Mouse (Mus musculus) hindbrain, postnatal 0 days (tissue): ENCODE measurements around the gene 1110012L19Rik. TPM values are rescaled to one million over a fixed set of nuclear protein-coding genes. Genes with fewer than 3 reads are reported as not detected.
"Not testable (repeated sequence)": the region's sequence is repeated elsewhere in the genome, so short reads cannot be mapped to it uniquely, and the experiment has no call there.

Source experiments
- ATAC-seq: fragments of 200-750 bp; cut with Nextera tagmentation; 2 replicates; pipeline ENCODE4 v1.8.0; 2017; ENCODE audit warnings: mild to moderate bottlenecking, moderate TSS enrichment, moderate library complexity
- DNase-seq: peaks from one replicate; pipeline ENCODE4 v3.0.0-alpha.2; 2015; ENCODE audit warnings: low spot score
- H3K27ac ChIP-seq: fragments of 300-500 bp; sonication (generic); 2 replicates; pipeline ENCODE4 v1.5.1; 2014; ENCODE audit warnings: mild to moderate bottlenecking
- H3K27me3 ChIP-seq: fragments of 300-500 bp; sonication (generic); 2 replicates; pipeline ENCODE4 v1.6.1; 2014; ENCODE audit warnings: low read length, mixed read lengths; ENCODE audit not compliant: insufficient read depth
- H3K36me3 ChIP-seq: fragments of 300-500 bp; sonication (generic); 2 replicates; pipeline ENCODE4 v1.6.1; 2014; ENCODE audit warnings: low read length, mixed read lengths; ENCODE audit not compliant: insufficient read depth
- H3K4me1 ChIP-seq: fragments of 300-500 bp; sonication (generic); 2 replicates; pipeline ENCODE4 v1.6.1; 2014; ENCODE audit warnings: antibody characterized with exemption, low read length, mixed read lengths; ENCODE audit not compliant: insufficient read depth
- H3K4me2 ChIP-seq: fragments of 300-500 bp; sonication (generic); 2 replicates; pipeline ENCODE4 v1.6.1; 2014; ENCODE audit warnings: low read depth, mild to moderate bottlenecking, low read length, moderate library complexity, mixed read lengths
- H3K4me3 ChIP-seq: fragments of 300-500 bp; sonication (generic); 2 replicates; pipeline ENCODE4 v1.5.1; 2014; ENCODE audit warnings: low read length
- H3K9ac ChIP-seq: fragments of 300-500 bp; sonication (generic); replicated peaks from 2 replicates; pipeline ENCODE4 v1.6.1; 2014; ENCODE audit warnings: mild to moderate bottlenecking, low read length, moderate library complexity, mixed read lengths
- H3K9me3 ChIP-seq: fragments of 300-500 bp; sonication (generic); 2 replicates; pipeline ENCODE4 v1.6.1; 2016; ENCODE audit warnings: low read length, mixed read lengths
- CTCF ChIP-seq: IDR thresholded peaks from 2 replicates; pipeline ENCODE4 v1.5.1; 2016; ENCODE audit warnings: antibody characterized with exemption, control low read depth, low read depth
- WGBS: fragments of 180-500 bp; shearing (Covaris S2); extraction: QIAGEN DNeasy Blood & Tissue Kit; methylation state at CpG from one replicate; pipeline ENCODE4 v1.1.7; 2014; 5-methylcytosine and 5-hydroxymethylcytosine counted together
- polyA plus RNA-seq: library from polyadenylated mRNA; unstranded; fragments of >200 nt; fragmentation: Nextera tagmentation; extraction: Ambion mirVana; gene quantifications from 2 replicates; pipeline ENCODE4 v1.2.1, GENCODE M21; 2015
- total RNA-seq: library from RNA; depleted of rRNA; stranded (reverse); fragments of >200 nt; gene quantifications from 2 replicates; pipeline ENCODE4 v1.2.3, GENCODE M21; 2014; rRNA removed

The 1110012L19Rik gene
- total RNA-seq: 15.1 and 15.7 TPM in 2 replicates
- 40.5 and 42.0 TPM in 2 replicates for polyA plus RNA-seq

DNA sequence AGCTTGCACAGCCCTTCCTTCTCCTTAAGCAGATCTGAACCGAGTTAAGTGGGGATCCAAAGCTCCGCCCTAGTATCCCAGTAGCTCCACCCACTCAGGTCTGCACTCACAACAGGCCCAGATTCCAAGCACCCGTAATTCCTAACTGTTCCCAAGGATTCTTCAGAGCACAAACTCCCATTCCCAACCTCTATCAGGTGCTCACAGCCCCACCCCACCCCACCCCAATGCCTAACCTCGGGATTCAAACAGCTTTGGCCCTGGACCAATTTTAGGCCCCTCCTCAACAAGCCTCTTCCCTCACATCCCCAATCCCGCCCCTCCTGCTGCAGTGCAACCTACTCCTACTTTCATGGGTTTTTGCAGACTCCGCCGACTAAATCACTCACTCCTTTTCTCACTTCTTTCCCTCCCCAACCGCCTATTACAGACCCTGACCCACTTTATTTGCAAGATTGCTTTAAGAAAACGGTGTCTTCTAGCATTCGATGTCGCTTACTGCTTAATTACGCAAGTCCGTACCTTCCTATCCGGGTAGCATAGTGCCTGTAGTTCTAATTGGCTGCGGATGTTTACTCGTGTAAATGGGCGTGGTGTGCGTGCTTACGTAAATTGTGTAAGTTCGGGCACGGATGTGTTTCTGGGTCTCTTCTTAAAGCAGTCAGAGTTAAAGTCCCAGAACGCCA, at the start of gene 1110012L19Rik:
Gene 1110012L19Rik (plus strand): TSS at position 602 of the 686 bp plus-strand sequence.
- peak within 1 kb of the TSS; percentile 47 for H3K4me3 ChIP-seq
- H3K4me2 ChIP-seq: peak within 1 kb of the TSS; percentile 58
- TF ChIP-seq CTCF: no peak
- no peaks in the 10 kb centered on the region for H3K9me3 ChIP-seq
- H3K27ac ChIP-seq: peak within 1 kb of the TSS; percentile 73
- ATAC-seq (peak; percentile 96), DNase-seq (peak; percentile 91)
- H3K9ac ChIP-seq: peak within 1 kb of the TSS; percentile 46
- H3K4me1 ChIP-seq: no peaks in the 10 kb centered on the region
- WGBS: 26% methylated on average over 22 of the region's 22 CpGs
- no peaks in the 10 kb centered on the region for H3K27me3 ChIP-seq
- no peaks in the 10 kb centered on the region for H3K36me3 ChIP-seq

DNA sequence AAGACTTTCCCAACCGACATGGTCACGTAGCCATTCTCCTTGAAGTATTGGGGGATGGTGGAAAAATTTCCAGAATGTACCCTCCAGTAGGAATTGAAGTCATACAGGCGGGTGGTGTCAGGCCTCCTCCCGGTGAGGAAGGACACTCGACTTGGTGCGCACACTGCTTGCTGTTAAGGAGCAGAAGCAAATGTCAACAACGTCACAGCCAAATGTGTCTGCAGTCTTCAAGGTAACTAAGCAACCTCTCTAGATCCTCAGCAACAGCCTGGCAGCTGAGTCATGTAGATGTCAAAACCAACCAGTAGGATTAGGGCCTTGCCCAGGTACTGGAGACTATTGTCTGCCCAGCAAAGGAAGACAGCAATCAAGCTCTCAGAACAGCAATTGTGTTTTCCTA, 22.7 kb upstream of the 1110012L19Rik start:
- 79% methylated on average over 7 of the region's 7 CpGs for WGBS

DNA sequence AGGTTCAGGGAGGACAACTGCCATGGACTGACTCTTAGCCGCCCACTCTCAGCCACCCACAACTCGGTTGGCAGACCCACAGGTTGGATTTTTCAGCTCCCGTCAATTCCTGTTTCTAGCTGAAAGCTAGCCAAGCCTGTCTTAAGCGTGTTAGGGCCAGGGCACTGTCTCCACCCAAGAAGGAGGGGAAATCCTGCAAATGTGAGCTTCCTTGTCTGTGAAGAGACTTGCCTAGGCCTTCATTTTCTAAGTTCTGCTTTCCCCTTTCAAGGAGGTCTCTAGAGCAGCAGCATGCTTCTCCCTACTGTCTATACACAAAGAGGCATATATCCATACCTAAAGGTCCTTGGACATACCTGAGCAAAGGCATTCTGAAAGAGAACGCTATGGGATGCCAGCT, 22.2 kb upstream of the 1110012L19Rik start:
- H3K36me3 ChIP-seq: peaks cover 3% of the 10 kb centered on the region; the same call in 1 of the 2 replicates
- ATAC-seq: peak; percentile 6; the same call in 1 of the 2 replicates
- no peak for TF ChIP-seq CTCF
- no peak for DNase-seq
- 0 out of 2 replicates have a peak overlapping the region, but pooled peaks have one; percentile 74 for H3K27ac ChIP-seq
- 61% methylated on average over 5 of the region's 5 CpGs for WGBS
- no peaks in the 10 kb centered on the region for H3K4me1 ChIP-seq
- peak overlapping the region; percentile 51 for H3K4me3 ChIP-seq
- no peaks in the 10 kb centered on the region for H3K9me3 ChIP-seq
- peak overlapping the region; percentile 56; the same call in 1 of the 2 replicates for H3K9ac ChIP-seq
- peak overlapping the region; percentile 55 for H3K4me2 ChIP-seq
- H3K27me3 ChIP-seq: no peaks in the 10 kb centered on the region

More for the DNA sequence above, 22.7 kb upstream of the 1110012L19Rik start:
- Histone ChIP-seq H3K27me3 (no peaks in the 10 kb centered on the region), H3K9me3 (no peaks in the 10 kb centered on the region), H3K4me2 (peak overlapping the region; percentile 55), H3K4me3 (no peak overlapping the region; the same call in 1 of the 2 replicates), H3K4me1 (no peaks in the 10 kb centered on the region), H3K36me3 (peaks cover 3% of the 10 kb centered on the region; the same call in 1 of the 2 replicates), H3K27ac (no peak overlapping the region), H3K9ac (peak overlapping the region; percentile 56; the same call in 1 of the 2 replicates)
- TF ChIP-seq CTCF: no peak
- ATAC-seq: no peak
- DNase-seq: peak; percentile 3

DNA sequence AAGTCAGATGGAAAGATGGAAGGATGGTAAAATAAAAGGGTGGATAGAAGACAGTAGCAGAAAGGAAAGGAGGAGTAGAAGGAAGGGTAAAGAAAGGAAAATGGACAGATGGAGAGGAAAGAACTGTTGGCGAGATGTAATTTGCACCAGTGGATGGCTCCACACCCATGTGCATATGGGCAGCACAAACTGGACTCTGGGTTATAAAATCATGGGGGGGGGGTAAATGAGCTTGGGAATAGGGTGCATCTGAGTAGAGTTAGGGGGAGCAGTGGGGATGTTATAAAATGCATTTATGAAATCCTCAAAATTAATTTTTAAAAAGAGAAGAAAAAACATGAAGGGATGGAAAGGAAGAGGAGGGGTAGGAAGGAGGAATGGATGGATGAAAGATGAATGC, 21.5 kb upstream of the 1110012L19Rik start:
- H3K27ac ChIP-seq: peak overlapping the region; percentile 74
- DNase-seq (no peak), ATAC-seq (no peak)
- 50% methylated on average over 1 of the region's 1 CpGs for WGBS
- H3K4me2 ChIP-seq: peak overlapping the region; percentile 55
- no peak for TF ChIP-seq CTCF
- peak overlapping the region; percentile 51 for H3K4me3 ChIP-seq
- peaks cover 3% of the 10 kb centered on the region; the same call in 1 of the 2 replicates for H3K36me3 ChIP-seq
- no peaks in the 10 kb centered on the region for H3K27me3 ChIP-seq
- H3K4me1 ChIP-seq: no peaks in the 10 kb centered on the region
- peak overlapping the region; percentile 56 for H3K9ac ChIP-seq
- no peaks in the 10 kb centered on the region for H3K9me3 ChIP-seq

DNA sequence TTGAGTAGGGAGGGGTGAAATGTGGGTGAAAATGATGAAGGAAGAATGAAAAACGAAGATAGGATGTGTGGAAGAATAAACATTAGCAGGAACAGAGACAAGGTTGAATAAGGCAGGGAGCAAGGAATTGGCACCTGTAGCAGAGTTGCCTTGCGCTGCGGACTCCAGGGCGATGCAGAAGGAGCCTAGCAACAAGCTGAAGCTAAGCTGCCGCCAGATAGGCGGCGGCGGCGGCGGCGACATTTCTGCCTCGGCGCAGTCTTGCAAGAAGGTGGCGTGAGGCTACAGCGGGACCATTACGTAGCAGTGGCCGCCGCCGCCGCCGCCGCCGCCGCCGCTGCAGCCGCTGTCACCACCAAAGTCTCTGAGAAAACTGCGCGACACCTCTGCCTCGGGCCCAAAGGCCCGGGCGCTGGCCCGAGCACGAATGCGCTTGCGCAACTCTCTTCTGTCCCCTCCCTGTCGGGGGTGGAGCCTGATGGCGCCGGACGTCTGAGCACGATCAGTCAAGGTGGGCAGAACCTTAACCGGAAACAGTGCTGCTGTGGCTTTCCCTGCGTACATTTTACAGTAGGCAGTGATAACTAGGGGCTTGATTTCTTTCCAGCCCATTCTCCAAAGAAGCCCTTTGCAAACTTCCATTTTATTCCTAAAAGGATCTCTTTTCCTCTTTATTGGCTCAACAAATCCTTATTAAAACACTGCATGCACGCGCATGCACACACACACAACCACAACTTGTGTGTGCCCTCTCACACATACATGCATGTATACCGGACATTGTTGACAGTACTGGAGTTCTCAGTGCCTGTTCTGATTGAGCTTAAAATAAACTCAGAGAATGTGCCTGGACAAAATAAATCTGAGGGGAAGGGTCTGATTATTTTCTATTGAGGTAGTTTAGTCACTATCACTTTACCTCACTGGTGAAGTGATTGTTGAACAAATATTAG, 20.7 kb upstream of the 1110012L19Rik start, which contains the start of gene Ids:
Gene Ids (minus strand): TSS at position 424 of the 953 bp plus-strand sequence.
- H3K27ac ChIP-seq: peak within 1 kb of the TSS; percentile 74
- H3K27me3 ChIP-seq: no peaks in the 10 kb centered on the region
- WGBS: 30% methylated on average over 40 of the region's 45 CpGs
- no peaks in the 10 kb centered on the region for H3K9me3 ChIP-seq
- peak; percentile 96 for ATAC-seq
- peak within 1 kb of the TSS; percentile 51 for H3K4me3 ChIP-seq
- peak within 1 kb of the TSS; percentile 55 for H3K4me2 ChIP-seq
- H3K4me1 ChIP-seq: no peaks in the 10 kb centered on the region
- no peak for TF ChIP-seq CTCF
- H3K36me3 ChIP-seq: peaks cover 3% of the 10 kb centered on the region; the same call in 1 of the 2 replicates
- peak within 1 kb of the TSS; percentile 56 for H3K9ac ChIP-seq
- peak; percentile 92 for DNase-seq

DNA sequence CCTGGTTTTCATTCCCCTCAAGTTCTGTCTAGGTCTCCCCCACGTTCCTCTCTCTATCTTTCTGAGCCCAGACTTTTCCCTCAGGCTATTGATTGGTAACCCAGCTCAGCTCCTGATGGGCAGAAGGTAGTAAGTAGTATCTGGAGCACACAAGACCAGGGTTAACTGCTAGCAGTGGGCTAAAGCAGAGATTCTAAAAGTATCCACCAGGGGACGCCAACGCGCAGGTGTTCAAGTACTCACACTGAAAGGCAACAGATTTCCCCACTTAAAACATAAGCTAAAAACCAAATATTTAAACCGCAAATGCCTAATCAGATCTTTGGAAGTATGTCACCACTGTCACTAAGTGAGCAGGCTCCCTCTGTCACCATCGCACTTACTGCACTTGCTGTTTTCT, 15.9 kb upstream of the 1110012L19Rik start:
- WGBS: 50% methylated on average over 1 of the region's 6 CpGs
- not testable (repeated sequence) for H3K9ac ChIP-seq, H3K27me3 ChIP-seq, ATAC-seq, H3K4me3 ChIP-seq, H3K4me1 ChIP-seq, DNase-seq, H3K4me2 ChIP-seq, H3K9me3 ChIP-seq, H3K36me3 ChIP-seq, H3K27ac ChIP-seq
